Mouse (Mus musculus) bone marrow, adult 2 months (tissue): ENCODE measurements around the gene Ascl1. TPM values are rescaled to one million over a fixed set of nuclear protein-coding genes. Genes with fewer than 3 reads are reported as not detected.

Experiments
- H3K27ac ChIP-seq: fragments of 200-500 bp; 2 replicates; pipeline ENCODE4 v1.5.1; 2012; ENCODE audit warnings: low read depth, mild to moderate bottlenecking, control low read depth, inconsistent platforms, low read length; ENCODE audit not compliant: control insufficient read depth, poor library complexity, insufficient read depth
- H3K4me1 ChIP-seq: fragments of 200-500 bp; 2 replicates; pipeline ENCODE4 v1.6.1; 2011; ENCODE audit warnings: low read length; ENCODE audit not compliant: control insufficient read depth, insufficient read depth
- H3K4me3 ChIP-seq: fragments of 200-500 bp; replicated peaks from 2 replicates; pipeline ENCODE3; 2011; ENCODE audit warnings: mild to moderate bottlenecking, low read depth, low read length, control low read depth; ENCODE audit not compliant: control insufficient read depth
- CTCF ChIP-seq: fragments of 200-500 bp; IDR thresholded peaks from 2 replicates; pipeline ENCODE4 v1.5.1; 2011; ENCODE audit warnings: low read length, control low read depth; ENCODE audit not compliant: control insufficient read depth, insufficient read depth
- POLR2A ChIP-seq: fragments of 200-500 bp; IDR thresholded peaks from 2 replicates; pipeline ENCODE4 v1.6.1; 2011; ENCODE audit warnings: low read depth, mild to moderate bottlenecking, control low read depth, low read length, borderline replicate concordance; ENCODE audit not compliant: control insufficient read depth
- WGBS: fragments of 180-500 bp; shearing (Covaris S2); methylation state at CpG from one replicate; pipeline ENCODE4 v1.1.7; 2018; 5-methylcytosine and 5-hydroxymethylcytosine counted together
- polyA plus RNA-seq: library from polyadenylated mRNA; stranded (reverse); fragments of >200 nt; gene quantifications from 2 replicates; pipeline ENCODE4 v1.2.4, GENCODE M21; 2011; ENCODE audit warnings: low replicate concordance; ENCODE audit not compliant: missing spikeins, insufficient read depth, insufficient read length

Ascl1 gene
- polyA plus RNA-seq, 1 experiment, result not detected

- 5% methylated on average over 11 of the region's 11 CpGs for WGBS
- no peaks in the 10 kb centered on the region for H3K4me1 ChIP-seq
- no peak for TF ChIP-seq CTCF
- no peak for TF ChIP-seq POLR2A
Measured at GRCm38 (mm10) chr10:87491485-87492040, 1.9 kb downstream of the Ascl1 start.

GRCm38 (mm10) chr10:87490328-87490727 lies 3.1 kb downstream of the Ascl1 start:
- Histone ChIP-seq H3K4me3 (no peak overlapping the region), H3K27ac (no peak overlapping the region), H3K4me1 (no peaks in the 10 kb centered on the region)
- WGBS, result 25% methylated on average over 2 of the region's 2 CpGs
- no peak for TF ChIP-seq POLR2A
- no peak for TF ChIP-seq CTCF

More at GRCm38 (mm10) chr10:87491485-87492040, 1.9 kb downstream of the Ascl1 start:
- H3K27ac ChIP-seq, result no peak overlapping the region
- H3K4me3 ChIP-seq, result no peak overlapping the region

- H3K4me3 ChIP-seq, result no peak overlapping the region
- H3K4me1 ChIP-seq, result no peaks in the 10 kb centered on the region
- TF ChIP-seq CTCF (no peak), POLR2A (no peak)
- WGBS, result 8% methylated on average over 18 of the region's 18 CpGs
- H3K27ac ChIP-seq, result no peak overlapping the region
Measured at GRCm38 (mm10) chr10:87489246-87490009, 4.0 kb downstream of the Ascl1 start.

GRCm38 (mm10) chr10:87488429-87489145 lies 4.9 kb downstream of the Ascl1 start:
- no peaks in the 10 kb centered on the region for H3K4me1 ChIP-seq
- no peak overlapping the region for H3K4me3 ChIP-seq
- H3K27ac ChIP-seq, result no peak overlapping the region
- TF ChIP-seq CTCF (no peak), POLR2A (no peak)
- WGBS, result 4% methylated on average over 16 of the region's 16 CpGs

- no peak overlapping the region for H3K4me3 ChIP-seq
- no peak for TF ChIP-seq CTCF
- no peak for TF ChIP-seq POLR2A
- H3K27ac ChIP-seq, result no peak overlapping the region; the same call in 1 of the 2 replicates
- WGBS, result 3% methylated on average over 33 of the region's 33 CpGs
- H3K4me1 ChIP-seq, result no peaks in the 10 kb centered on the region
Measured at GRCm38 (mm10) chr10:87485721-87486620, 7.5 kb downstream of the Ascl1 start.

- Histone ChIP-seq H3K4me1 (no peaks in the 10 kb centered on the region), H3K27ac (no peak overlapping the region), H3K4me3 (no peak overlapping the region)
- 9% methylated on average over 17 of the region's 17 CpGs for WGBS
- no peak for TF ChIP-seq CTCF
Measured at GRCm38 (mm10) chr10:87484831-87485720, 8.4 kb downstream of the Ascl1 start.

DNA sequence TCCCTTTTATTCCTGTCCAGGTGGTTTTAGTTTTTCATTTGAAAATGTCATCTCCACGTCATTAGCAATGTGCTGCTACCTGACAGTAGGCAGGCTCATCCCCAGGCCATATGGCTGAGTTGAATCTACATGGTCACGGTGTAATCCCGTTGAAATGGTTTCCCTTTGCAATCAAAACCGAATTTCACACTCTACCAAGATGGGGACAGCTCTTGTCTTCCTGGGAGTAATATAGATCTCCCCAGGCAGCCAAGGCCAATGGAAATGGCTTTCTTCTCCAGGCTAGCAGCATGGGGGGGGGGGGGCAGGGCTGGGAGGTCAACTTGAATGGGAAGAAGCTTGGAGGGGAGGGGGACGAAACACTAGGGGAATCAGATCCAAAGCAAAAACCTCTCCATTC lies 15.6 kb downstream of the Ascl1 start:
- Histone ChIP-seq H3K27ac (no peak overlapping the region), H3K4me1 (no peaks in the 10 kb centered on the region), H3K4me3 (no peak overlapping the region)
- WGBS, result 53% methylated on average over 5 of the region's 5 CpGs
- TF ChIP-seq POLR2A, result no peak
- no peak for TF ChIP-seq CTCF
